Mouse (Mus musculus) liver, adult 2 months (tissue): ENCODE measurements around the gene Mcm9. TPM values are rescaled to one million over a fixed set of nuclear protein-coding genes. Genes with fewer than 3 reads are reported as not detected.

ENCODE experiments used
- DNase-seq: peaks from one replicate; pipeline ENCODE4 v3.0.0-alpha.2; 2011; ENCODE audit warnings: low read depth, low spot score; ENCODE audit errors: extremely low read depth
- H3K27ac ChIP-seq: fragments of 200-500 bp; replicated peaks from 2 replicates; pipeline ENCODE4 v1.5.1; 2012; ENCODE audit warnings: low read depth, mild to moderate bottlenecking, control low read depth, inconsistent platforms, low read length; ENCODE audit not compliant: insufficient read depth
- H3K27me3 ChIP-seq: fragments of 200-500 bp; 2 replicates; pipeline ENCODE4 v1.6.1; 2012; ENCODE audit warnings: mild to moderate bottlenecking, moderate library complexity, low read length, inconsistent platforms; ENCODE audit not compliant: control insufficient read depth, insufficient read depth
- H3K36me3 ChIP-seq: fragments of 200-500 bp; 2 replicates; pipeline ENCODE4 v1.6.1; 2012; ENCODE audit warnings: low read length, inconsistent platforms; ENCODE audit not compliant: control insufficient read depth, insufficient read depth
- H3K4me1 ChIP-seq: fragments of 200-500 bp; 2 replicates; pipeline ENCODE4 v1.6.1; 2011; ENCODE audit warnings: low read length; ENCODE audit not compliant: control insufficient read depth, insufficient read depth
- H3K4me3 ChIP-seq: fragments of 200-500 bp; 2 replicates; pipeline ENCODE4 v1.5.1; 2011; ENCODE audit warnings: low read depth, mild to moderate bottlenecking, control low read depth, low read length, moderate library complexity; ENCODE audit not compliant: insufficient read depth
- H3K79me2 ChIP-seq: fragments of 200-500 bp; 2 replicates; pipeline ENCODE4 v1.6.1; 2012; ENCODE audit warnings: inconsistent platforms, mild to moderate bottlenecking, low read length, moderate library complexity; ENCODE audit not compliant: control insufficient read depth, insufficient read depth
- H3K9ac ChIP-seq: fragments of 200-500 bp; 2 replicates; pipeline ENCODE4 v1.6.1; 2012; ENCODE audit warnings: low read depth, mild to moderate bottlenecking, control low read depth, inconsistent platforms, low read length
- CTCF ChIP-seq: fragments of 200-500 bp; IDR thresholded peaks from 2 replicates; pipeline ENCODE4 v1.5.1; 2011; ENCODE audit warnings: low read depth, low read length, control low read depth
- POLR2A ChIP-seq: fragments of 200-500 bp; IDR thresholded peaks from 2 replicates; pipeline ENCODE4 v1.6.1; 2011; ENCODE audit warnings: low read length, control low read depth; ENCODE audit not compliant: insufficient read depth; ENCODE audit errors: extremely low read depth
- WGBS: fragments of 180-500 bp; shearing (Covaris S2); methylation state at CpG from one replicate; pipeline ENCODE4 v1.1.7; 2018; 5-methylcytosine and 5-hydroxymethylcytosine counted together
- polyA plus RNA-seq: library from polyadenylated mRNA; depleted of rRNA; stranded (reverse); fragments of >200 nt; gene quantifications from 2 replicates; pipeline ENCODE4 v1.2.3, GENCODE M21; 2012
- total RNA-seq: library from RNA; depleted of rRNA; stranded (reverse); fragments of >200 nt; gene quantifications from 2 replicates; pipeline ENCODE4 v1.2.3, GENCODE M21; 2014

Mcm9 gene
- total and polyA plus RNA-seq, 2 experiments, result 1.3 to 4.2 TPM

DNA sequence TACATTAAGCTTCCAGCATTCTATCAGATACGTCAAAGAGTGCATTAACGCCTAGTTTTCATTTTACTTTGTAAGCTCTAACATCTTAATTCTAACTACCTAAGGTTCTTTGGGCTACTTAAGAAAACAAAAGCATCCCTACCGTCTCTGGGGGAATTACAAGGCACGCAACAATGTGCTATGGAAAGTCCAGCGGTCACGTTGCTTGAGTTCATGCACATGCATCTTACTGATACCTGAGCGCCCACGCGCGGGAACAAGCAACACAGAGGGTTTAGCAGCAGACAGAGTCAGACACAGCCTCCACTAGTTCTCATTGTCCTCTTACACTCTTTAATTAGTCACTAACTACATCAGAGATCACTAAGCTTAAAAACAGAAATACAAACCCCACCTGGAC is 3.9 kb upstream of the Mcm9 start:
- Histone ChIP-seq H3K36me3 (no peaks in the 10 kb centered on the region), H3K27me3 (no peaks in the 10 kb centered on the region), H3K9ac (no peak overlapping the region), H3K27ac (no peak overlapping the region), H3K79me2 (no peaks in the 10 kb centered on the region), H3K4me3 (no peak overlapping the region), H3K4me1 (no peaks in the 10 kb centered on the region)
- 87% methylated on average over 10 of the region's 10 CpGs for WGBS
- TF ChIP-seq POLR2A (no peak), CTCF (no peak)
- no peak for DNase-seq

DNA sequence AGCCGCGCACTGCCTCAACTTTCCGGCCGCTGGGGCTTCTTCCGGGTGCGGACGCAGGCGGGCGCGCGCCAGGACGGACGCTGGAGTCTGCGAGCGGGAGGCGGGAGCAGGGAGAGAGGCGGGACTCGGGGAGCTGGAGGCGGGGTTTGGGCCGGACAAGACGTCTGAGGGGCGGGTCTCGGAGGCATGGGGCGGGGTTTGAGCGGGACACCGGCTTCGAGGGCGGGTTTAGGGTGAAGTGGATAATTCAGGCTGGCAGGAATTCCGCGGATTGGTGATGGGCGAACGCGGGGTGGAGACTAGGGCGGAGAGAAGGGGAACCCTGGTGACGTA is 355 bp downstream of the Mcm9 start:
- peak; percentile 94 for DNase-seq
- peak overlapping the region; percentile 87 for H3K9ac ChIP-seq
- whole genome bisulfite sequencing, result under 1% methylated on average over 35 of the region's 35 CpGs
- TF ChIP-seq POLR2A, result peak; percentile 63; the same call in 1 of the 2 replicates
- no peak for TF ChIP-seq CTCF
- peak overlapping the region; percentile 95 for H3K4me3 ChIP-seq
- peaks cover 4% of the 10 kb centered on the region; the same call in 1 of the 2 replicates for H3K79me2 ChIP-seq
- H3K27me3 ChIP-seq, result no peaks in the 10 kb centered on the region
- no peaks in the 10 kb centered on the region for H3K4me1 ChIP-seq
- no peaks in the 10 kb centered on the region for H3K36me3 ChIP-seq
- H3K27ac ChIP-seq, result peak overlapping the region; percentile 79

DNA sequence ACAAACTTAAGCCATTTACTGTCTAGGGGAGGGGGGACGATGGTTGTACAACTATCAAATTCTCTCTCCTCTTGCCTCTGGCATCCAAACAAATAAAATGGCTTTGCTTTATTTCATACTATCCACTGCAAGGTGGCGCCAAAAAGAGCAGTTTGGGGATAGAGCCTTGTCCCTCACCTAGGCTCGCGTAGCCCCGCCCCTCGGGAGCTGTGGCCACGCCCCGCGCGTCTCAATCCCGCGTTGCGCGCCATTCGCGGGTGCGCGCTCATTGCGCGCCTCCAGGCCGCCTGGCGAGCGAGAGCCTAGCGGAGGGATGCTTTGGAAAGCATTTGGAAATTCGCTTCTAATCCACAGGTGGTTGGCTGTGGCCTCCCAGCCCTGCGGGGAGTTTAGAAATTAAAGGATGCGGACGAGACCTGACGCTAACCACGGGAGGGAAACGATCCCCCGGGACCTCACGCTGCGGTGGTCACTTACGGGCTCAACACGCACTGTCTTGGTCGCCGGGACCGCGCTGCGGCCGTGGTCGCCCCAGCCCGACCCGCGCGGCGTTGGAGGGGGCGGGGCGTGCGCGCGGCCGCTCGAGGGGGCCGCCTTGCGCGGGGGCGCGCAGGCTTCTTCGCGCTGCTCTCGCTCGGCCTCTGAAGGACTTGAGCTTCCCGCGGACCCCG is 857 bp downstream of the Mcm9 start:
- Histone ChIP-seq H3K4me1 (no peaks in the 10 kb centered on the region), H3K4me3 (peak overlapping the region; percentile 95), H3K79me2 (peaks cover 4% of the 10 kb centered on the region; the same call in 1 of the 2 replicates), H3K36me3 (no peaks in the 10 kb centered on the region), H3K27ac (peak overlapping the region; percentile 79), H3K9ac (peak overlapping the region; percentile 87), H3K27me3 (no peaks in the 10 kb centered on the region)
- WGBS, result 1% methylated on average over 60 of the region's 67 CpGs
- peak; percentile 80 for DNase-seq
- TF ChIP-seq POLR2A, result 0 out of 2 replicates have a peak, but pooled peaks have one; percentile 17
- TF ChIP-seq CTCF, result peak; percentile 33

- TF ChIP-seq CTCF, result no peak
- no peak for TF ChIP-seq POLR2A
- Histone ChIP-seq H3K27ac (no peak overlapping the region), H3K36me3 (peaks cover 23% of the 10 kb centered on the region)
Measured at GRCm38 (mm10) chr10:53615850-53616616, 14.2 kb downstream of the Mcm9 start.

GRCm38 (mm10) chr10:53613955-53614354 is 16.3 kb downstream of the Mcm9 start:
- no peaks in the 10 kb centered on the region for H3K27me3 ChIP-seq
- 20% methylated on average over 1 of the region's 1 CpGs for WGBS
- TF ChIP-seq CTCF (no peak), POLR2A (no peak)
- H3K4me3 ChIP-seq, result no peak overlapping the region
- H3K79me2 ChIP-seq, result no peaks in the 10 kb centered on the region; the same call in 1 of the 2 replicates
- H3K9ac ChIP-seq, result no peak overlapping the region
- peaks cover 27% of the 10 kb centered on the region for H3K36me3 ChIP-seq
- DNase-seq, result peak; percentile 16
- no peaks in the 10 kb centered on the region for H3K4me1 ChIP-seq
- H3K27ac ChIP-seq, result no peak overlapping the region

More at GRCm38 (mm10) chr10:53615850-53616616, 14.2 kb downstream of the Mcm9 start:
- Histone ChIP-seq H3K9ac (no peak overlapping the region), H3K4me1 (no peaks in the 10 kb centered on the region), H3K27me3 (no peaks in the 10 kb centered on the region), H3K79me2 (no peaks in the 10 kb centered on the region), H3K4me3 (no peak overlapping the region)
- DNase-seq, result peak; percentile 12
- 74% methylated on average over 8 of the region's 8 CpGs for WGBS
